Mouse (Mus musculus) neutrophil, adult 65 days (primary cell): Measurements from ENCODE around the gene Dpysl5. TPM values are rescaled to one million over a fixed set of nuclear protein-coding genes. Genes with fewer than 3 reads are reported as not detected.

Experiments used
- total RNA-seq: library from RNA; stranded (reverse); gene quantifications from 2 replicates; pipeline ENCODE4 v1.2.4, GENCODE M21; 2023

The Dpysl5 gene
- not detected in 2 replicates for total RNA-seq

DNA sequence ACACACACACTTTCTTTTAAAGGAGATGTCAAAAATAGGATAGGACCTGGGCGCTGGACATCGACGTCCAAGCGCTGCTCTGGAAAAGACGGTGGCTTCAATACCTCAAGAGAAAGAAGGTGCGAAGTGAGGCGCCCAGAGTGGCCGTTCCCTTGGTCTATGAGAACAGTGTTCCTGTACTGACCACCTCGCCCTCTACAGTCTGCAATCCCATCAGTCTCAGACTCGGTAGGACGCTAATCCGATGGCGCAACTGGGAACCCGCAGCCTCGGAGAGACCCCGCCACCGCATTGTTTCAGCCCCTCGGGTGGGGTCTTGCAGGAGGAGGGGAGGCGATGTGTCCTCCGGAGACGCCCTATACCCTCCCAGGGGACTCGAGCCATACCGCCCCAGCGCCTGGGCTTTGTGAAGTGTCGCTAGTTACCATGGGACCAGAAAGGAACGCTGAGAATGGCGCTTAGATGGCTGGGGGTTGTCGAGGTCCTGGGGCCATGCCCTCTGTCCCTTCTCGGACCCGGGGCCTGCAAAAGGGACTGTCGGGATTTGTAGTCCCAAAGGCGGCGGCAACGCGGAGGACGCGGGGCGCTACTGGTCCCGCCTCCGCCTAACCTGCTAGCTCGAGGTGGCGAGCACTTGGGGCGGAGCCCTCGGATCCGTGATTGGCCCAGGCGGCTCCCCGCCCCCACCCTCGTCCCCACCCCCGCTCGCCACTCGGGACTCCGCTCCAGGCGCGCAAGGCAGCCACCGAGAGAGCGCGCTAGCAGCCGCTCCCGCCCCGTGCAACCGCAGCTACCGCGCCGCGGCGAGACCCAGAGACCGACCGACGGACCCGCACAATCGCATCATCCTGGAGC is at the start of gene Dpysl5:
Dpysl5 (plus strand) TSS at position 418 of the 855 bp plus-strand sequence.

DNA sequence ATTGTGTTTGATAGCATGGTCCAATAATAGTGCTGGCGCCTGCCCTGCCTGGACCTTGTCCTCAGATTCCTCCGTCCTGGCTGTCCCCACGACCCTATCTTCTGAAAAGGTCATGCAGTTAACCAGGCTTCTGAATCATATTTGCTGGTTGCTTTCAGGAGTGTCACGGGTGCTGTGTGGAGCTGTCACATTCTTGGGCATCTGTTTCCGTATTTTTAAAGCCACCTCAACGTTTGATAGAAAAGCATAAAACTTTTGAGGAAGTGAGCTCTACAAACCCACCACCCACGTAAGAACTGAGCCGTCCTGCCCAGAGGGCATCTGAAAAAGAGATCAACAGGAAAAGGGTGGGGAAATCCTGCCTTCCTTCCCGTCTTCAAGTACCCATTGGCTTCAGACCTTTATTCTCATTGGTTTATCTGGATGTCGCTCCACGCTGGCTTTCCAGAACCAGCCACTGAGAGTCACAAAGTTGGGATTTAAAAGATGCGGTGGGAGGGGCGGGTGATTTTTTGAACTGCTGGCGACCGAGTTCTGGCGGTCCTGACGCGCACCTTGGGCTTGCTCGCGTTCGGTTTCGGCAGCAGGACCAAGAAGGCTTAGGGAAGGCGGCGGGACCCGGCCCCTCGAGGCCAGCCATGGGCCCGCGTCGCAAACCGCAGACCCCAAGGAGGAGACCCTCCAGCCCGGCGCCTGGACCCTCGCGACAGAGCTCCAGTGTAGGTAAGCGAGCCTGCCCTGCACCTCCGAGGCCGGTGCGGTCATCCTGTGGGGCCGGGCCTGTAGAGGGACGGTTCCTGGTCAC is 44.8 kb upstream of the Dpysl5 start, which contains the start of gene Cenpa:
Cenpa (plus strand) TSS at position 387 of the 805 bp plus-strand sequence.

DNA sequence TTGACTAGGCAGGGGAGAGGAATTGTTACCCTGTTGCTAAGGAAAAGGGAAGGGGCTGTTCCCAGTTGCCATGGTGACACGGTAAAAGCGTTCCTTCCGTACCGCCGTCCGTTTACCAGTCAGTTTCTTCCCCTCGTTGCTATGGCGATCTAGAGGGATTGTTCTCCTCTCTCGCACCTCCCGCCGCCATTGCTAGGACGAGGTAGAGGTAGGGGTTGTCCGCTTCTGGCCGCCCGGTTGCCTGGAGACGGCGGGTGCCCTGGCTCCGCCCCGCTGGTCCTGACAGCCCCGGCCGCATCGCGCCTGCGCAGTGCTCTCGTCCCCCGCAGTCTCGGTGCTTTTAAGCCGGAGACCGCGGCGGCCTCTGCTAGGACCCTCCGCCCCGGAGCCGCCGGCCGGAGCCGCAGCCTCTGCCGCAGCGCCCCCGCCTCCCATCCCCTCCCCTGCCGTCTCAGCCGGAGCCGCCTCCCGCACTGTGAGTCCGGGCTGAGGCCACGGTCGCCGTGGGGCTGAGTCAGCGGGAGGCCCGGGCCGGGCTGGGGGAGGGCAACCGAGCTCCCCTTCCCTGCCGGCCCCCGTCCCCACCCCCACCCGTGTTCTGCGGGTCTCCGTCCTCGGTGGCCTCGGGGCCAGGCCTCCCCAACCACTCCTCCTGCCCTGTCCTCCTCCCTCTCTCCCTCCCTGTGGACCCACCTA is 103.2 kb downstream of the Dpysl5 start, which contains the start of gene Mapre3:
Mapre3 (plus strand) TSS at position 218 of the 696 bp plus-strand sequence.

Other genes starting within 250 kb of the Dpysl5 start
- gene Otof, start 249.6 kb upstream of the Dpysl5 start, total RNA-seq, result 0.14 and 0.19 TPM in 2 replicates
- not detected in 2 replicates for gene 1700001C02Rik, start 245.5 kb upstream of the Dpysl5 start, total RNA-seq
- not detected in 2 replicates for gene Cib4, start 165.7 kb upstream of the Dpysl5 start, total RNA-seq
- not detected in 2 replicates for gene Kcnk3, start 123.4 kb upstream of the Dpysl5 start, total RNA-seq
- 49.3 and 52.9 TPM in 2 replicates for gene Slc35f6, start 63.6 kb upstream of the Dpysl5 start, total RNA-seq
- gene Cenpa, start 44.8 kb upstream of the Dpysl5 start, total RNA-seq, result 118 and 132 TPM in 2 replicates
- gene Mapre3, start 103.1 kb downstream of the Dpysl5 start, total RNA-seq, result 1.5 and 1.6 TPM in 2 replicates
- 21.9 and 30.1 TPM in 2 replicates for gene Tmem214, start 156.4 kb downstream of the Dpysl5 start, total RNA-seq
- gene Agbl5, start 177.1 kb downstream of the Dpysl5 start, total RNA-seq, result 3.1 and 4.6 TPM in 2 replicates
- 105 and 129 TPM in 2 replicates for gene Ost4, start 196.2 kb downstream of the Dpysl5 start, total RNA-seq
- 22.9 and 23.7 TPM in 2 replicates for gene Emilin1, start 201.8 kb downstream of the Dpysl5 start, total RNA-seq
- 28.9 and 31.7 TPM in 2 replicates for gene Khk, start 209.9 kb downstream of the Dpysl5 start, total RNA-seq
- 0.98 TPM in 1 of 2 replicates, not detected in the other for gene Cgref1, start 234.0 kb downstream of the Dpysl5 start, total RNA-seq
- gene Preb, start 248.8 kb downstream of the Dpysl5 start, total RNA-seq, result 430 and 600 TPM in 2 replicates